ENCODE assay signal across 11 mouse cellular contexts in the genomic region with DNA sequence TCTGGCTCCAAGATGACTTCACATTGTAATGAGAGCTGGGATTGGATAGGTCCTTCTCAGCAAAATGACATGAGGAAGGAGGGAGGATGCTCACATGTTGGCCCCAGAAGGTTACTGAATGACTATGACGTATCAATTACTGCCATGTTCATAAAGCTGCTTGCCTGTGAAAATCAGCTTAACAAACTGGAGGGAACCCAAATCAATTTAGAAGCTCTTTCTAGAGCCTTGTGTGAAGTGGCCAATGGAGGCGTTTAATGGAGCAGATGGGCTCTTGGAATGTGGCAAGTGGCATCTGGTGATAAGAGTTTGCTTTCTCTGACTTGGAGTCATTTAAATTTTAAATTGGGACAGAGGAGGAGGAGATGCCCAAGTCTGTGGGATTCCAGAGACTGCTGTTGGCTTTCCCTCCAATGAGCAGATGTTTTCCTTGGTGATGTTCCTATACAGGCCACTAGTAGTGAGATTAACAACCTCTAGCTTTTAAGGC.
A peak's percentile ranks its signal among the peaks of the same experiment; 100 is the strongest.
DNase-seq lines count a peak whose midpoint lies in the region; ATAC-seq and TF ChIP-seq lines count a peak whose summit lies in the region.
"Had no signal": no experiment of that assay in that cellular context is flagged by ENCODE, and none has a peak within 500 bp of the region (broad histone marks: within the 10 kb centered on the region; RNA-seq: fewer than 3 reads in every experiment).

No protein-coding gene starts in this region.

- peak; percentile 87 for ATAC-seq in forebrain, embryonic 13.5 days
- ATAC-seq in forebrain, embryonic 11.5 days (replicated peaks; ENCODE audit: low FRiP score), result no peak
- ATAC-seq in lung, postnatal 0 days, result no peak

- DNase-seq in forebrain, embryonic 11.5 days (ENCODE audit: low spot score), result no peak
- peak; percentile 4 for DNase-seq in hindbrain, embryonic 10.5 days (ENCODE audit: low spot score)
- peak; percentile 21 for DNase-seq in left cerebral cortex, adult 11 months (ENCODE audit: low spot score)
- peak; percentile 43 to 68 for DNase-seq in right cerebral cortex, postnatal 10 days (ENCODE audit: low spot score in 2 of 2)
- no peak for DNase-seq in lung, postnatal 0 days (ENCODE audit: low spot score)
- DNase-seq in spleen, postnatal 36 days (ENCODE audit: low spot score in 2 of 2), result no peak
- no peak for DNase-seq in thymus, postnatal 0 days (ENCODE audit: low spot score)
- DNase-seq: B cell, adult 2 months; lung, adult 2 months had no signal

- TF ChIP-seq EP300 in lung, postnatal 0 days (IDR thresholded peaks at IDR 0.05), result no peak

- H3K9ac ChIP-seq in forebrain, embryonic 13.5 days, result no peak overlapping the region
- no peak overlapping the region for H3K9ac ChIP-seq in forebrain, embryonic 11.5 days (ENCODE audit: low read length)
- no peak overlapping the region for H3K9ac ChIP-seq in lung, postnatal 0 days (replicated peaks; ENCODE audit: low read depth)

- no peaks in the 10 kb centered on the region for H3K27me3 ChIP-seq in forebrain, embryonic 13.5 days
- no peaks in the 10 kb centered on the region for H3K27me3 ChIP-seq in forebrain, embryonic 11.5 days (ENCODE audit: control insufficient read depth, insufficient read depth, low read length)
- no peaks in the 10 kb centered on the region for H3K27me3 ChIP-seq in hindbrain, embryonic 10.5 days (ENCODE audit: insufficient read depth, poor library complexity, severe bottlenecking)
- no peaks in the 10 kb centered on the region for H3K27me3 ChIP-seq in lung, postnatal 0 days (replicated peaks; ENCODE audit: insufficient read depth, low read length)

- H3K27ac ChIP-seq in forebrain, embryonic 13.5 days, result no peak overlapping the region
- H3K27ac ChIP-seq in forebrain, embryonic 11.5 days (ENCODE audit: low read depth, low read length), result no peak overlapping the region
- H3K27ac ChIP-seq in hindbrain, embryonic 10.5 days, result no peak overlapping the region
- H3K27ac ChIP-seq in lung, postnatal 0 days (ENCODE audit: low read length), result no peak overlapping the region

- TF ChIP-seq CTCF in lung, postnatal 0 days (IDR thresholded peaks at IDR 0.05), result no peak

- no peak overlapping the region for H3K4me2 ChIP-seq in forebrain, embryonic 13.5 days
- no peak overlapping the region for H3K4me2 ChIP-seq in forebrain, embryonic 11.5 days (ENCODE audit: low read depth, low read length, severe bottlenecking)
- no peak overlapping the region for H3K4me2 ChIP-seq in lung, postnatal 0 days (replicated peaks; ENCODE audit: low read depth, low read length)

- H3K4me3 ChIP-seq in forebrain, embryonic 13.5 days, result no peak overlapping the region
- no peak overlapping the region for H3K4me3 ChIP-seq in forebrain, embryonic 11.5 days (ENCODE audit: low read depth, low read length)
- no peak overlapping the region for H3K4me3 ChIP-seq in hindbrain, embryonic 10.5 days
- no peak overlapping the region for H3K4me3 ChIP-seq in lung, postnatal 0 days (ENCODE audit: low read depth, low read length)
- H3K4me3 ChIP-seq: erythroblast, embryonic 14.5 days had no signal

- no peaks in the 10 kb centered on the region for H3K9me3 ChIP-seq in forebrain, embryonic 13.5 days (replicated peaks)
- no peaks in the 10 kb centered on the region for H3K9me3 ChIP-seq in forebrain, embryonic 11.5 days (ENCODE audit: control insufficient read depth, low read length)
- 0 out of 2 replicates have a peak, but pooled peaks cover 4% of the 10 kb centered on the region for H3K9me3 ChIP-seq in hindbrain, embryonic 10.5 days
- H3K9me3 ChIP-seq in lung, postnatal 0 days (ENCODE audit: low read length), result no peaks in the 10 kb centered on the region

- no peaks in the 10 kb centered on the region for H3K36me3 ChIP-seq in forebrain, embryonic 13.5 days (ENCODE audit: poor library complexity, severe bottlenecking)
- no peaks in the 10 kb centered on the region for H3K36me3 ChIP-seq in forebrain, embryonic 11.5 days (ENCODE audit: control insufficient read depth, insufficient read depth, low read length)
- no peaks in the 10 kb centered on the region for H3K36me3 ChIP-seq in hindbrain, embryonic 10.5 days
- no peaks in the 10 kb centered on the region for H3K36me3 ChIP-seq in lung, postnatal 0 days (ENCODE audit: insufficient read depth, low read length)

- 55% methylated on average over 2 of the region's 2 CpGs for WGBS in forebrain, embryonic 13.5 days
- 66% methylated on average over 2 of the region's 2 CpGs for WGBS in forebrain, embryonic 11.5 days
- 68% methylated on average over 2 of the region's 2 CpGs for WGBS in hindbrain, embryonic 10.5 days
- 53% methylated on average over 2 of the region's 2 CpGs for WGBS in lung, postnatal 0 days

- no peaks in the 10 kb centered on the region for H3K4me1 ChIP-seq in forebrain, embryonic 13.5 days
- no peaks in the 10 kb centered on the region for H3K4me1 ChIP-seq in forebrain, embryonic 11.5 days (replicated peaks; ENCODE audit: control insufficient read depth, insufficient read depth, low read length)
- no peaks in the 10 kb centered on the region for H3K4me1 ChIP-seq in hindbrain, embryonic 10.5 days (replicated peaks)
- H3K4me1 ChIP-seq in lung, postnatal 0 days (ENCODE audit: insufficient read depth, low read depth, low read length), result no peaks in the 10 kb centered on the region

Comparison
In these comparisons a context has a peak if more than half of its experiments do, and no peak if none do; other contexts are left out.
1. DNase-seq: peak in hindbrain, embryonic 10.5 days (single experiment), left cerebral cortex, adult 11 months (single experiment) and right cerebral cortex, postnatal 10 days (2 of 2); none in forebrain, embryonic 11.5 days (single experiment), lung, postnatal 0 days (single experiment), spleen, postnatal 36 days (0 of 2) and thymus, postnatal 0 days (single experiment).